Mouse (Mus musculus): Measurements from ENCODE around the gene Pak4.

- no peak for TF ChIP-seq CTCF (IDR thresholded peaks at IDR 0.05; ENCODE audit: borderline replicate concordance, insufficient read depth, low read length)
- TF ChIP-seq POLR2A (IDR thresholded peaks at IDR 0.05; ENCODE audit: low read depth, low read length), result no peak
These were observed 11.1 kb downstream of the Pak4 start for GRCm38 (mm10) chr7:28586663-28587411.
